Mouse (Mus musculus) liver, embryonic 14.5 days (tissue): ENCODE measurements around the gene Dop1a.

Source experiments
- CTCF ChIP-seq: IDR thresholded peaks from 2 replicates; pipeline ENCODE4 v1.5.1; 2016; ENCODE audit warnings: antibody characterized with exemption, low read depth, control low read depth
- EP300 ChIP-seq: IDR thresholded peaks from 2 replicates; pipeline ENCODE4 v1.6.1; 2016; ENCODE audit warnings: antibody characterized with exemption, low read depth

- TF ChIP-seq CTCF = no peak
- TF ChIP-seq EP300 = no peak
These were observed 47.8 kb downstream of the Dop1a start for GRCm38 (mm10) chr9:86514798-86515197.
